Comparison of ENCODE assay signal across 10 mouse cellular contexts in genomic region chr5:52524207-52524606, GRCm38 (mm10). TPM values are rescaled to one million over a fixed set of nuclear protein-coding genes. Genes with fewer than 3 reads are reported as not detected.
DNase-seq lines count a peak whose midpoint lies in the region; ATAC-seq and TF ChIP-seq lines count a peak whose summit lies in the region.
"Had no signal": no experiment of that assay in that cellular context is flagged by ENCODE, and none has a peak within 500 bp of the region (broad histone marks: within the 10 kb centered on the region; RNA-seq: fewer than 3 reads in every experiment).

No protein-coding gene starts in this region.

- intact Hi-C loops in heart, adult 2 months (cut with DNase I) = loop anchor here (5.0 kb wide), 3 partner anchors 252 to 407 kb away; no protein-coding TSS in a partner anchor

- peak; percentile 30 to 37 for DNase-seq in heart, adult 2 months
- DNase-seq in ES-E14 (ENCODE audit: low read depth, low spot score) = no peak
- peak; percentile 52 to 69 for DNase-seq in layer of hippocampus, postnatal 10 days (ENCODE audit: low spot score in 2 of 2)
- peak; percentile 72 for DNase-seq in midbrain, postnatal 0 days (ENCODE audit: low spot score)
- no peak for DNase-seq in urinary bladder, postnatal 4 days (ENCODE audit: low spot score in 2 of 2)

- H3K4me2 ChIP-seq in heart, embryonic 11.5 days = no peak overlapping the region
- H3K4me2 ChIP-seq in embryonic facial prominence, embryonic 15.5 days (replicated peaks) = no peak overlapping the region
- no peak overlapping the region for H3K4me2 ChIP-seq in midbrain, postnatal 0 days (ENCODE audit: low read depth, low read length, poor library complexity, severe bottlenecking)
- H3K4me2 ChIP-seq in liver, embryonic 12.5 days = no peak overlapping the region
- H3K4me2 ChIP-seq: heart, embryonic 13.5 days had no signal

- no peak for ATAC-seq in heart, embryonic 11.5 days (replicated peaks; ENCODE audit: insufficient number of reproducible peaks, low FRiP score, low TSS enrichment)
- ATAC-seq in embryonic facial prominence, embryonic 15.5 days (ENCODE audit: insufficient number of reproducible peaks, low FRiP score, low TSS enrichment, low read depth) = peak; percentile 56; the same call in 1 of the 2 replicates
- ATAC-seq in midbrain, postnatal 0 days (ENCODE audit: low FRiP score) = no peak
- ATAC-seq in liver, embryonic 12.5 days = no peak

- no peaks in the 10 kb centered on the region for H3K36me3 ChIP-seq in heart, adult 2 months (ENCODE audit: control insufficient read depth, insufficient read depth, low read length)
- H3K36me3 ChIP-seq in heart, embryonic 11.5 days (ENCODE audit: control insufficient read depth, insufficient read depth, low read length) = no peaks in the 10 kb centered on the region
- H3K36me3 ChIP-seq in ES-E14 (ENCODE audit: control insufficient read depth, insufficient read depth, low read length, poor library complexity, severe bottlenecking) = no peaks in the 10 kb centered on the region
- no peaks in the 10 kb centered on the region for H3K36me3 ChIP-seq in embryonic facial prominence, embryonic 15.5 days
- no peaks in the 10 kb centered on the region for H3K36me3 ChIP-seq in midbrain, postnatal 0 days (ENCODE audit: insufficient read depth, low read length)
- H3K36me3 ChIP-seq in liver, embryonic 12.5 days = no peaks in the 10 kb centered on the region
- H3K36me3 ChIP-seq: heart, embryonic 13.5 days had no signal

- no peaks in the 10 kb centered on the region for H3K79me2 ChIP-seq in heart, adult 2 months (replicated peaks; ENCODE audit: control insufficient read depth, insufficient read depth, low read length)

- no peak overlapping the region for H3K27ac ChIP-seq in heart, adult 2 months
- H3K27ac ChIP-seq in heart, embryonic 11.5 days (ENCODE audit: low read depth, low read length) = no peak overlapping the region
- no peak overlapping the region for H3K27ac ChIP-seq in ES-E14 (ENCODE audit: insufficient read depth, low read depth, low read length, poor library complexity, severe bottlenecking)
- no peak overlapping the region for H3K27ac ChIP-seq in embryonic facial prominence, embryonic 15.5 days (replicated peaks)
- H3K27ac ChIP-seq in midbrain, postnatal 0 days (ENCODE audit: low read depth, low read length) = no peak overlapping the region
- H3K27ac ChIP-seq in liver, embryonic 12.5 days = no peak overlapping the region
- H3K27ac ChIP-seq: heart, embryonic 13.5 days had no signal

- no peak for TF ChIP-seq POLR2A in heart, adult 2 months (IDR thresholded peaks at IDR 0.05; ENCODE audit: insufficient read depth, low read depth, low read length)

- no peaks in the 10 kb centered on the region for H3K27me3 ChIP-seq in heart, adult 2 months (ENCODE audit: control insufficient read depth, insufficient read depth, low read length)
- H3K27me3 ChIP-seq in heart, embryonic 11.5 days (ENCODE audit: control insufficient read depth, insufficient read depth, low read length) = no peaks in the 10 kb centered on the region
- H3K27me3 ChIP-seq in embryonic facial prominence, embryonic 15.5 days = 0 out of 2 replicates have a peak, but pooled peaks cover 3% of the 10 kb centered on the region
- no peaks in the 10 kb centered on the region for H3K27me3 ChIP-seq in midbrain, postnatal 0 days (ENCODE audit: insufficient read depth, low read length)
- no peaks in the 10 kb centered on the region for H3K27me3 ChIP-seq in liver, embryonic 12.5 days (replicated peaks)
- H3K27me3 ChIP-seq: heart, embryonic 13.5 days had no signal

- H3K4me3 ChIP-seq in heart, adult 2 months = no peak overlapping the region
- no peak overlapping the region for H3K4me3 ChIP-seq in heart, embryonic 11.5 days (ENCODE audit: low read depth, low read length)
- no peak overlapping the region for H3K4me3 ChIP-seq in ES-E14 (ENCODE audit: insufficient read depth in 1 of 2, low read depth in 1 of 2, low read length in 2 of 2, poor library complexity in 1 of 2, severe bottlenecking in 1 of 2)
- no peak overlapping the region for H3K4me3 ChIP-seq in embryonic facial prominence, embryonic 15.5 days (replicated peaks)
- no peak overlapping the region for H3K4me3 ChIP-seq in midbrain, postnatal 0 days (ENCODE audit: low read depth, low read length)
- no peak overlapping the region for H3K4me3 ChIP-seq in liver, embryonic 12.5 days
- H3K4me3 ChIP-seq: heart, embryonic 13.5 days; myocyte had no signal

- in situ Hi-C loops in ES-E14 (cut with MboI; ENCODE audit: low sequenced_read_pairs in 2 of 2, unreplicated experiment in 2 of 2) = no loop called here

- no peaks in the 10 kb centered on the region for H3K4me1 ChIP-seq in heart, adult 2 months (ENCODE audit: control insufficient read depth, insufficient read depth, low read length)
- H3K4me1 ChIP-seq in heart, embryonic 11.5 days (ENCODE audit: control insufficient read depth, insufficient read depth, low read length) = peaks cover 5% of the 10 kb centered on the region; the same call in 1 of the 2 replicates
- H3K4me1 ChIP-seq in ES-E14 (ENCODE audit: control insufficient read depth in 2 of 2, insufficient read depth in 2 of 2, low read length in 2 of 2, poor library complexity in 1 of 2) = no peaks in the 10 kb centered on the region
- no peaks in the 10 kb centered on the region for H3K4me1 ChIP-seq in embryonic facial prominence, embryonic 15.5 days
- no peaks in the 10 kb centered on the region for H3K4me1 ChIP-seq in midbrain, postnatal 0 days (ENCODE audit: insufficient read depth, low read length)
- H3K4me1 ChIP-seq in liver, embryonic 12.5 days = no peaks in the 10 kb centered on the region

- H3K9ac ChIP-seq in heart, adult 2 months (ENCODE audit: low read depth, low read length) = no peak overlapping the region
- no peak overlapping the region for H3K9ac ChIP-seq in heart, embryonic 11.5 days (ENCODE audit: low read depth, low read length)
- H3K9ac ChIP-seq in ES-E14 (ENCODE audit: insufficient read depth, low read depth, low read length, poor library complexity, severe bottlenecking) = no peak overlapping the region
- H3K9ac ChIP-seq in embryonic facial prominence, embryonic 15.5 days = no peak overlapping the region
- H3K9ac ChIP-seq in midbrain, postnatal 0 days (replicated peaks; ENCODE audit: low read length, poor library complexity, severe bottlenecking) = no peak overlapping the region
- no peak overlapping the region for H3K9ac ChIP-seq in liver, embryonic 12.5 days
- H3K9ac ChIP-seq: heart, embryonic 13.5 days had no signal

- 50% methylated on average over 3 of the region's 3 CpGs for WGBS in heart, adult 2 months
- 46% methylated on average over 3 of the region's 3 CpGs for WGBS in heart, embryonic 11.5 days (ENCODE audit: insufficient replicate concordance)
- WGBS in embryonic facial prominence, embryonic 15.5 days = 45% methylated on average over 3 of the region's 3 CpGs
- WGBS in midbrain, postnatal 0 days = 48% methylated on average over 3 of the region's 3 CpGs
- WGBS in liver, embryonic 12.5 days (ENCODE audit: insufficient replicate concordance) = 37% methylated on average over 3 of the region's 3 CpGs

- TF ChIP-seq CTCF in heart, adult 2 months (IDR thresholded peaks at IDR 0.05) = peak; percentile 73
- TF ChIP-seq CTCF in midbrain, postnatal 0 days (IDR thresholded peaks at IDR 0.05) = peak; percentile 80

- H3K9me3 ChIP-seq in heart, embryonic 11.5 days (replicated peaks; ENCODE audit: control insufficient read depth, low read length) = no peaks in the 10 kb centered on the region
- H3K9me3 ChIP-seq in ES-E14 (ENCODE audit: control insufficient read depth, insufficient read depth, low read depth, low read length) = no peaks in the 10 kb centered on the region
- no peaks in the 10 kb centered on the region for H3K9me3 ChIP-seq in embryonic facial prominence, embryonic 15.5 days (replicated peaks)
- H3K9me3 ChIP-seq in midbrain, postnatal 0 days (ENCODE audit: low read length) = no peaks in the 10 kb centered on the region
- 0 out of 2 replicates have a peak, but pooled peaks cover 9% of the 10 kb centered on the region for H3K9me3 ChIP-seq in liver, embryonic 12.5 days (replicated peaks)

- no peak for TF ChIP-seq EP300 in heart, adult 2 months (IDR thresholded peaks at IDR 0.05; ENCODE audit: insufficient read depth, low read depth, low read length)

TF ChIP-seq in ES-E14, 5 proteins besides CTCF, POLR2A, EP300 and RAD21:
- 0 out of 2 replicates have a peak, but pooled peaks have one; percentile 39 for TF ChIP-seq ZC3H11A (IDR thresholded peaks at IDR 0.05; ENCODE audit: borderline replicate concordance, low read depth, low read length)
- TF ChIP-seq ZNF384 (IDR thresholded peaks at IDR 0.05; ENCODE audit: low read depth, low read length) = no peak

RNA-seq across cellular contexts. Expression of gene Lgi2, which starts 42.1 kb away (rescaled TPM):
- total RNA-seq in heart, adult 2 months (2021) = under 1 TPM; 0.32 to 0.39 TPM
- polyA plus RNA-seq in heart, adult 2 months (2012; rRNA removed) = 0.79 and 0.88 TPM in 2 replicates
- 3.0 and 3.5 TPM in 2 replicates for polyA plus RNA-seq in heart, embryonic 11.5 days (2014; fragmentation: Nextera tagmentation; extraction: Ambion mirVana)
- 1.0 and 1.5 TPM in 2 replicates for total RNA-seq in ES-E14 (2012; rRNA removed)
- 7.5 and 7.6 TPM in 2 replicates for polyA plus RNA-seq in embryonic facial prominence, embryonic 15.5 days (2015; fragmentation: Nextera tagmentation; extraction: Ambion mirVana)
- 10 to 100 TPM; 36.2 to 40.3 TPM for total RNA-seq in layer of hippocampus, postnatal 10 days (2021)
- total RNA-seq in midbrain, postnatal 0 days (2014; rRNA removed) = 24.0 and 25.2 TPM in 2 replicates
- polyA plus RNA-seq in midbrain, postnatal 0 days (2015; fragmentation: Nextera tagmentation; extraction: Ambion mirVana) = 8.5 and 9.8 TPM in 2 replicates
- polyA plus RNA-seq in liver, embryonic 12.5 days (2016; fragmentation: Nextera tagmentation; extraction: Ambion mirVana) = 0.50 and 0.77 TPM in 2 replicates

RNA-seq across cellular contexts. Expression of gene Ccdc149, which starts 52.9 kb away (rescaled TPM):
- total RNA-seq in heart, adult 2 months (2021) = 1 to 10 TPM; 7.2 to 7.4 TPM
- polyA plus RNA-seq in heart, adult 2 months (2012; rRNA removed) = 3.0 and 4.7 TPM in 2 replicates
- polyA plus RNA-seq in heart, embryonic 11.5 days (2014; fragmentation: Nextera tagmentation; extraction: Ambion mirVana) = 1.8 and 1.9 TPM in 2 replicates
- 0.11 and 0.27 TPM in 2 replicates for total RNA-seq in ES-E14 (2012; rRNA removed)
- 4.1 TPM in 2 replicates for polyA plus RNA-seq in embryonic facial prominence, embryonic 15.5 days (2015; fragmentation: Nextera tagmentation; extraction: Ambion mirVana)
- total RNA-seq in layer of hippocampus, postnatal 10 days (2021) = 10 to 100 TPM; 37.0 to 39.8 TPM
- total RNA-seq in midbrain, postnatal 0 days (2014; rRNA removed) = 19.9 and 21.2 TPM in 2 replicates
- polyA plus RNA-seq in midbrain, postnatal 0 days (2015; fragmentation: Nextera tagmentation; extraction: Ambion mirVana) = 13.8 and 14.1 TPM in 2 replicates
- polyA plus RNA-seq in liver, embryonic 12.5 days (2016; fragmentation: Nextera tagmentation; extraction: Ambion mirVana) = 0.72 and 0.74 TPM in 2 replicates
- polyA plus RNA-seq: myocyte had no signal

Comparison
In these comparisons a context has a peak if more than half of its experiments do, and no peak if none do; other contexts are left out.
1. DNase-seq: peak in heart, adult 2 months (2 of 2), layer of hippocampus, postnatal 10 days (2 of 2) and midbrain, postnatal 0 days (single experiment); none in ES-E14 (single experiment) and urinary bladder, postnatal 4 days (0 of 2).